Mouse (Mus musculus): ENCODE results near the gene Nrd1. TPM values are rescaled to one million over a fixed set of nuclear protein-coding genes. Genes with fewer than 3 reads are reported as not detected.

Gene Nrd1
- total RNA-seq (2021): 100 to 1,000 TPM; 121 to 130 TPM
- long read RNA-seq, experiment 1, full-length matches to known transcripts: 39 of 52 reads
- long read RNA-seq, experiment 1, partial matches to known transcripts: 7 of 52 reads
- long read RNA-seq, experiment 1, other reads (novel, unspliced or antisense): 6 of 52 reads
- long read RNA-seq, experiment 2, full-length matches to known transcripts: 35 of 54 reads
- long read RNA-seq, experiment 2, partial matches to known transcripts: 5 of 54 reads
- long read RNA-seq, experiment 2, other reads (novel, unspliced or antisense): 14 of 54 reads

GRCm38 (mm10) chr4:108999999-109000950 is at the start of gene Nrd1:
Nrd1 (plus strand) TSS chr4:109000655.
- peak within 1 kb of the TSS; percentile 96 for H3K4me3 ChIP-seq
- peak; percentile 99 to 100 for DNase-seq (ENCODE audit: low spot score in 2 of 2)
- H3K27ac ChIP-seq: peak within 1 kb of the TSS; percentile 93
- TF ChIP-seq CTCF (conservative IDR thresholded peaks at IDR 0.05): 0 out of 2 replicates have a peak, but pooled peaks have one; percentile 9

- H3K4me3 ChIP-seq: no peak overlapping the region
- H3K27ac ChIP-seq: no peak overlapping the region
- DNase-seq (ENCODE audit: low spot score in 2 of 2): no peak
- no peak for TF ChIP-seq CTCF (conservative IDR thresholded peaks at IDR 0.05)
These were observed 48.8 kb upstream of the Nrd1 start for GRCm38 (mm10) chr4:108951663-108952062.

- Histone ChIP-seq H3K27ac (no peak overlapping the region), H3K4me3 (no peak overlapping the region)
- no peak for TF ChIP-seq CTCF (conservative IDR thresholded peaks at IDR 0.05)
- DNase-seq (ENCODE audit: low spot score in 2 of 2): no peak
These were observed 40.8 kb upstream of the Nrd1 start for GRCm38 (mm10) chr4:108959696-108960095.

GRCm38 (mm10) chr4:108960619-108961460 is 39.6 kb upstream of the Nrd1 start:
- Histone ChIP-seq H3K27ac (no peak overlapping the region), H3K4me3 (no peak overlapping the region)
- no peak for TF ChIP-seq CTCF (conservative IDR thresholded peaks at IDR 0.05)
- no peak for DNase-seq (ENCODE audit: low spot score in 2 of 2)

GRCm38 (mm10) chr4:108963017-108963416 is 37.4 kb upstream of the Nrd1 start:
- H3K27ac ChIP-seq: no peak overlapping the region

GRCm38 (mm10) chr4:108969517-108969916 is 30.9 kb upstream of the Nrd1 start:
- no peak for TF ChIP-seq CTCF (conservative IDR thresholded peaks at IDR 0.05)

More at GRCm38 (mm10) chr4:108963017-108963416, 37.4 kb upstream of the Nrd1 start:
- DNase-seq (ENCODE audit: low spot score in 2 of 2): no peak
- TF ChIP-seq CTCF (conservative IDR thresholded peaks at IDR 0.05): no peak
- H3K4me3 ChIP-seq: no peak overlapping the region

GRCm38 (mm10) chr4:108971054-108971453 is 29.4 kb upstream of the Nrd1 start:
- no peak for TF ChIP-seq CTCF (conservative IDR thresholded peaks at IDR 0.05)
- DNase-seq (ENCODE audit: low spot score in 2 of 2): no peak
- Histone ChIP-seq H3K27ac (no peak overlapping the region), H3K4me3 (no peak overlapping the region)

More at GRCm38 (mm10) chr4:108969517-108969916, 30.9 kb upstream of the Nrd1 start:
- no peak overlapping the region for H3K27ac ChIP-seq
- no peak for DNase-seq (ENCODE audit: low spot score in 2 of 2)
- H3K4me3 ChIP-seq: no peak overlapping the region

- peak; percentile 62 to 70 for DNase-seq (ENCODE audit: low spot score in 2 of 2)
- Histone ChIP-seq H3K27ac (no peak overlapping the region), H3K4me3 (no peak overlapping the region)
- TF ChIP-seq CTCF (conservative IDR thresholded peaks at IDR 0.05): peak; percentile 90
These were observed 23.9 kb upstream of the Nrd1 start for GRCm38 (mm10) chr4:108976458-108977071.

- no peak overlapping the region for H3K27ac ChIP-seq
- no peak for DNase-seq (ENCODE audit: low spot score in 2 of 2)
- no peak; the same call in 1 of the 2 replicates for TF ChIP-seq CTCF (conservative IDR thresholded peaks at IDR 0.05)
- H3K4me3 ChIP-seq: no peak overlapping the region
These were observed 13.5 kb upstream of the Nrd1 start for GRCm38 (mm10) chr4:108986833-108987472.

GRCm38 (mm10) chr4:108987473-108987842 is 13.0 kb upstream of the Nrd1 start:
- Histone ChIP-seq H3K4me3 (no peak overlapping the region), H3K27ac (no peak overlapping the region)
- no peak for DNase-seq (ENCODE audit: low spot score in 2 of 2)
- TF ChIP-seq CTCF (conservative IDR thresholded peaks at IDR 0.05): no peak

- H3K27ac ChIP-seq: no peak overlapping the region
- DNase-seq (ENCODE audit: low spot score in 2 of 2): no peak
- no peak for TF ChIP-seq CTCF (conservative IDR thresholded peaks at IDR 0.05)
- no peak overlapping the region for H3K4me3 ChIP-seq
These were observed 11.0 kb upstream of the Nrd1 start for GRCm38 (mm10) chr4:108989430-108989829.

- no peak for TF ChIP-seq CTCF (conservative IDR thresholded peaks at IDR 0.05)
- Histone ChIP-seq H3K27ac (no peak overlapping the region), H3K4me3 (no peak overlapping the region)
- DNase-seq (ENCODE audit: low spot score in 2 of 2): no peak
These were observed 10.4 kb upstream of the Nrd1 start for GRCm38 (mm10) chr4:108990032-108990431.

All from layer of hippocampus, adult 2 months (tissue).